Mouse (Mus musculus) thymus, adult 18-20 months (tissue): ENCODE measurements around the gene Wdr4.

Experiments
- DNase-seq, 2 experiments: peaks; one replicate each; pipeline ENCODE4 v3.0.0; 2022; ENCODE audit warnings: mixed read lengths in 2 of 2

Wdr4 gene

DNA sequence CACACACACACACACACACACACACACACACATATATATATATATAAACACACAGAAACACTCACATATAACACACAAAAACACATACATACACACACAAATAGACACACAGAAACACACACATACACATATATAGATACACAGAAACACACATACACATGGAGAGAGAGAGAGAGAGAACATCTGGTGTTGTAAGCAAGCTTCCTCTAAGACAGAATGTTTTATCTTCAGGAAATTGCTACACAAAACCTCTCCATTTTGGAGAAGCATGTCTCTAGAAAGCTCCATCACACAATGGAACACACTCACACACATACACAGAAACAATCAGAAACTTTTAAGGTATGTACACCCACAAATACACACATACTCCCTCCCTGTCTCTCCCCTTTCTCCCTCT is 28.4 kb downstream of the Wdr4 start:
- DNase-seq, result no peak

DNA sequence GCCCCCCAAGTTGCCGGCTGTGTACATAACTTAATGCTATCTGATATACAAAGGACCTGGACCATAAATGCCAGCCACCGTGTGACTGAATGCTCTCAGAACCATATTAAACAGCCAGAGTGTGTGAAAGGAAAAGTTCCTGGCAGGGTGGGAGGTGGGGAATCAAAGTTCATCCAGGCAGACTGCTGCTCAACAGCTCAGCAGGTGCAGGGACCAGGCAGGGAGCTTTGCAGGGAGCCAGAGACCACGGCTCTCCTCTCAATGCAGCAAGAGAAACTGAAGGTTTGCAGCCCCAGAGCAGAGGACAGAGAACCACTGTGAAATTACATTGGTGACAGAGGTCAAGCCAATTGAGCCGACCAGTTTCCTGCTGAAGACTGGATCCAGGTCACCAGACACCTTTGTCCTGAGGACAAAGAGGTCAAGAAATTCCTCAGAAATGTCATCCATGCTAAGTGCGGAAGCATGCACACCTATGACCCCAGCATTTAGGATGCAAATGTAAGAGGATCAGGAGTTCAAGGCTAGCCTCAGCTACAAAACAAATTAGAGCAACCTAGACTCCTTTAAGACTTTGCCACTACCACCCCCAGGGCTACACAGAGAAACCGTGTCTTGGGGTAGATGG is 32.2 kb downstream of the Wdr4 start:
- DNase-seq, result no peak

DNA sequence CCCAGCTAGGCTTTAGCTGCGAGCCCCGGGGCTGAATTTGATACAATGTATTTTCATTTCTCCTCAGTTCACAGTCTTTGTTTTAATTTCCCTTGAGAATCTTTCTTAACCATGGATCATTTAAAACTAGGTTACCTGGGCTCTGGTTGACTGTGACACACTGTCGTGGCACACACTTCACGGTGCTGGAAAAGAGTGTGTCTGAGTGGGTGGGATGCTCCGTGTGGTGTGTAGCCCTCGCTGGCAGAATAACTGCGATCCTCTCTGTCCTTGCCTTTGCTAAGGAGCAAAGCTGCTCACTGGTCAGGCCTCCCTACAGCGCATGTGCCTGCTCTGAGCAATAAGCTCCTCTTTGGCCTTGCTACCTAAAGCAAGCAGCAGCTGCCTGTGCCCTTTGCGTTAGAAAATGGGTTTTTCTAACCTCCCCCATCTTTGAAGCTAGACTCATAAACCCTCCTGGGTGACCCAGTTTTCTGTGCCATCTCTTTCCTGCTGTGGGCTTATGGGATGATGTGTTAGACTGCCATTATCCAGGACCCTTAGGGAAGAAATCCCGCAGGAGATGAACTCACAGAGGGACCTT is 33.1 kb downstream of the Wdr4 start:
- DNase-seq, result no peak

DNA sequence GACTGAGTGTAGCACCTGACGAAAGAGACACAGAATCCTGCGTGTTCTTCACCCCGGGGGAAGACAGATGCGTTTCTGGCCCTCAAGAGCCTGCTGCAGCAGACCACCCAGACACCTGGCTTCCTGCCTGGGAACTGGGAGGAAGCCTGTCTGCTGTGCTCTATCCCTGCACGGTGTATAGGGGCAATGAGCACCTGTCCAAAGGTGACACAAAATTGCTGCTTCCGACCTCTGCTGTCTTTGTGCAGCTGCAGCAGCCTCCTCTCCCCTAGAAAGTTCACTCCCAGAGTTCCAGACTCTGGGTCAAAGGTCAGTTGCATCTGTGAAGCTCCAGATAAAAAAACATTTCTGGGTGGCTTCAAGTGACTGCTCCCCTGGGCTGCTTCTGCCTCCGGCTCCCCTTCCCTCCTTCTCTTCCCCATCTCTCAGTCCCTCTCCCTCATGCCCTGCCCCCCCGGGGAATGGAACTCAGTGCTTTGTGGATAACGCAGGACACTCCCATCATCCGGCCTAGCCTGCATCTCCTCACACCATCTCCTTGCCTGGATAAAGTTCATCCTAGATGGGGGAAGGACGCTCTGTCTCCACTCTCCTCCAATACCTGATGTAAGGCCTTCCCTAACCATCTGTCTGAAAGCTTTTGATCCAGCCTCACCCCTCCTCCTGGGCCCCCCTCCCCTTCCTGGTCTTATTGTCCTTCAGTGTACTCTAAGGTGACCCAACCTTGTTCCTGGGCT is 40.5 kb downstream of the Wdr4 start:
- no peak for DNase-seq

DNA sequence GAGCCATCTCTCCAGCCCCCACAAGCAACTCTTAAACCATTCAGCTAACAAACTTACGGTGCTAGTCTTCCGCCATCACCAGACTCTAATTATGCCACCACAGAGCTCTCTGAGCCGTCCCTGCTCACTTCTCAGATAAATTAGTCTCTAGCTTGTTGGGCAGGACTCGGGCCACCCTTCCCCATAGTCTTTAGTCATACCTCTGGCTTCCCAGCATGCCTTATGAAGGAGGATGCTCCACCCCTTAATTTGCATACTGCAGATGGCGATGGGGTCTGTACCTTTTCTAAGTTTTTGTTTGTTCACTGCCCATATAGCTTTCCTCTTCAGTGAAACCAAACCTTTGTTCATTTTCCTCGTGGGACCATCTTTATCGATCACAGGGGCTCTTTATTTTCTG is 41.2 kb downstream of the Wdr4 start:
- no peak for DNase-seq

DNA sequence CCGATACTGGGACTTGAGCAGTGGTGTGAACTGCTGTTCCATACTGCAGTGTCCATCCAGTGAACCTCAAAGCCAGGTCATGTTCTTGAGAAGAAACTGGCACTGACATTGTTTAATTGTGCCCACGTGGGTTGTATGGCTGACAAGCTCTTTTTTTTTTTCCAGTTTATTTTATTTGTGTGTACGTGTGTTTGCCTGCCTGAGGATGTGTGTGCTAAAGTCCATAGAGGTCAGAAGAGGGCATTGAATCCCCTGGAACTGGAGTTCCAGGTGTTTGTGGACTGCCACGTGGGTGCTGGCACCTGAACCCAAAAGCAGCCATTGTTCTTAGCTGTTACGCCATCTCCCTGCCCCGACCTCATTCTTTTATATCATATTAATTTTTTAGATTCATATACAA is 45.4 kb downstream of the Wdr4 start:
- no peak for DNase-seq

DNA sequence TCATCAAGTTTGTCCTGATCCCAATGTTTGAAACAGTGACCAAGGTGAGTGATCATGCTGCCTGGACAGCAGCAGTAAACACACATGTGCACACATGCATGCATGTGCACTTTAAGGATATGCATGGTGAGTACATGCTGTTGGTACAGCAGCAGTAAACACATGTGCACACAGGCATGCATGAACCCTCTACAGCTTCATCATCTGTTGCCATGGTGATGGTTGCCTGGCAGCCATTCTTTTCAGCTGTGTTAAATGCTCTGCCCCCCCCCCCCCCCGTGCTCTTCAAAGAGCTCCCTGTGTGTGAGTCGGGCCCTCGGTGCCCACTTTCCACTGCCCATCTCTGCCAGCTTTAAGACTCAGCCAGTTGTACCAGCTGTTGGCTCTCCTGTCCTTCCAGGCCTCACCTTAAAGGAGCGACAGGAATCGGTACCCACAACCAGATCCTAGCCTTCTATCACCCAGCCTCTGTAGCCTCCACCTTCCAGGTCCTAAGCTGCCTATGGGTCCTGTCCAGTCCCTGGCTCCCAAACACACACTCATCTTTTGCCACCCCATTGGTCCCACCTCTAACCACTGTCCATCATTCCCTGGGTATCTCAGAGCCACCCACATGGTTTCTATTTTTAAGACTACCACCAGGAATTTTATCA is 48.9 kb downstream of the Wdr4 start:
- no peak for DNase-seq

DNA sequence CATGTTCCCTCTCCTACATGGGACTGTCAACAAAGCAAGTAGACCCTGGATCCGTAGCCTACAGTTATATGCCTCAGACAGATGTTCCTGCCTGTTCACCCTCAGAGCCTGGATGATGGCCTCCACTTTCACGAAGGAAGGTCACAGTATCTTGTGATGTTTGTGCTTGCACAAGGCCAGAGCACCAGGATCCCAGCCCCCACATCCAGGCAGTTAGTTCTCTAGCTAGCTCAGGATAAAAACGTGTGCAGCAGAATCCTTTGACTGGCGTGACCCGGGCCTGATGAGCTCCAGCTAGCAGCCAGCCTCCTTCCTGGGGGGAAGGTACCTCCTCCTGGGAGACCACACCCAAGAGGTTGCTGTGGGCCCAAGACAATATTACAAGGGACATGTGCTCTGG is 51.3 kb downstream of the Wdr4 start:
- DNase-seq, result no peak

DNA sequence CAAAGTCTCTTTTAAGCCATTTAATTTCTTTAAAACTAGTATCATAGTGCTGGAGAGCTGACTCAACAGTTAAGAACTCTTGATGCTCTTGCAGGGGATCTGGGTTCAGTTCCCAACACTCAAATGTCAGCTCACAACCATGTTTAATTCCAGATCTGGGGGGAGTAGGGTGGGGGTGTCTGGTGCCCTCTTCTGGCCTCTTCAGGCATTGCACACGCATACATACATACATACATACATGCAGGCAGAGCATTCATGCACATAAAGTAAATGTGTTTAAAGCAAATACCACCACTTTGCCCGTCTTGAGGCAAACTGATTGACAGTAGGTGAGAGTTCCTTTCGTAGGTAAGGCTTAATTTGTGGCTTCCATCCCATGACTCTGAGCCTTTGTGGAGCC is 52.9 kb downstream of the Wdr4 start:
- DNase-seq, result no peak

DNA sequence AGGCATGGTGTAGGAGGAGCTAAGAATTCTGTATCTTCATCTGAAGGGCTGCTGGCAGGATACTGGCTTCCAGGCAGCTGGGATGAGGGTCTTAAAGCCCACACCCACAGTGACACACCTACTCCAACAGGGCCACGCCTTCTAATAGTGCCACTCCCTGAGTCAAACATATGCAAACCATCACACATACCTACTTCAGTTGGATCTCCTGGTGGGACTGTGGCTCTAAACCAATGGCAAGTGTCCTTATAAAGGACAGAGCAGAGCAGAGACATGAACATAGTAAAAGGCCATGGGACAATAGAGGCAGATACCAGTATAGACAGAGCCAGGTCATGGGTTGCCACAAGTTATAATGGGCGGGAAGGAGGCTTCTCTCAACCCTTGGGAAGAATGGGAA is 57.3 kb downstream of the Wdr4 start:
- DNase-seq, result no peak

DNA sequence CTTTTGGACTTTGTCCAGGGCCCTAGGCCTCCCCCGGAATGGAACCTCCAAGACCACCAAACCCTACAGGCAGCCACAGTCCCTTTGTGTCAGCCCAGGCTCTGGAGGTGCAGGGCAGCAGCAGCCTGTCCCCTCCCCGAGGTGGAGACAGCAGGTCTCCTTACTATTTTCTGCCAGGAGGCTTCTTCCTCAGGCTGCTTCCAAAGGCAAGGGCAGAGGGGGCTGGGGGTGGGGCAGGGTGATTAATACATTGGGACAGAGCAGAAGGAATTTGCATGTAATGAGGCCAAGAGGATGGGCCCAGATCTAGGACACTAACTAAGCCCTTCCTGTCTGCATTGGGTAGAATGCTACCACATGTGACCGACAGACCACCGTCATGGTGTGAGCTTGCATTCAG is 59.4 kb downstream of the Wdr4 start:
- no peak for DNase-seq

DNA sequence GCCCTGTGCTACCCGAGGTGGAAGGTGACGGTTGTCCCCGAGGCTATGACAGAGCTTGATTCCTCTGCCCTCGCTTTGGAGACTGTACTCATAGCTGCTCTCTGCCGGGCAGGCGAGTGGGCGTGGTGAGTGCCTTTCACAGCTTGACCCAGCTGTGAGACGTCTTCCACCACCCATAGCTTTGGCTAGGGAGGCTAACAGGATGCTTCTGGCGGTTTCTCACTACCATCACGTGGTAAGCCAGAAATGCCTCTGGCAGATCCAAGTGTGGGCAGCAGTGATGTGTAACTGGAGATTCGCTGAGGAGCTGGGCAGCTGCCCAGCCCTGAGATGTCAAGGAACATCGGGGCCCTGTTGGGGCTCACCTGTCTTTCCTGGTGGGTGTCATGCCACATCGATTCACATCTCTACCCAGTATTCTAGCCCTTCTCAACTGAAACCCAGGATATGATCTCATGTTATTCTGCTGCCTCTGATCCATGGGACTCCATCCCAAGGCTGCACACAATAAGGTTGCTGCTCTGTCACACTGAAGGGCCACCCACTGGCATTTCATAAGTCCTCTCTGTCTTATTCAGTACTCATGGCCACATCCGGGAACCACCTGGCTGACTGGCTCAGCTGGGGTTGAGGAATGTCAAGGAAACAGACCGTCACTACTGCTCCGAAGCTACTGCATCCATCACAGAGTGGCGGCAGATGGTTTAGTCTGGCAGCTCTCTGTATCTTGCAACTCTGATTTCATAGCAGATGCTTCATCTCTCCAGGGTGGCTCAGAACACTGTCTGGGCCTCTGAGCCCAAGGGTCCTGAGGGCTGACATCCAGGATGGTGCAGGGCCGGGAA is 62.8 kb downstream of the Wdr4 start:
- no peak for DNase-seq

DNA sequence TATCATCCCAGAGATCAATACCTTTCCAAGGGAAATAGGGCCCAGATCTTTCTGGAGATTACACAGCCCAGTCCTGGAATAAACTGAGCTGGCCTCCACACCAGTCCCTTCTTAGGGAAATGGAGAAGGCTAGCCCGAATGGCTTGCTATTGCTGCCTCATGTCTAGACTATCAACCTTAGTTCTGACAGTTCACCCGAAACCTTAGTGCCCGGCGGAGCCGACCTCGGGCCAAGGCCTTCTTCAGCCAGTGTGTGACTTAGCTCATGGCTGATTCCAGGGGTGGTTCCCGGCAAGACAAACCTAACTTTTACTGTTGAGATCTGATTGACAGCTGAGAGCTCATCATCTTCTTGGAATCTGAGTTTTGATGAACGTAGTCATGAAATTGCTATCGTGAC is 65.7 kb downstream of the Wdr4 start:
- no peak for DNase-seq

DNA sequence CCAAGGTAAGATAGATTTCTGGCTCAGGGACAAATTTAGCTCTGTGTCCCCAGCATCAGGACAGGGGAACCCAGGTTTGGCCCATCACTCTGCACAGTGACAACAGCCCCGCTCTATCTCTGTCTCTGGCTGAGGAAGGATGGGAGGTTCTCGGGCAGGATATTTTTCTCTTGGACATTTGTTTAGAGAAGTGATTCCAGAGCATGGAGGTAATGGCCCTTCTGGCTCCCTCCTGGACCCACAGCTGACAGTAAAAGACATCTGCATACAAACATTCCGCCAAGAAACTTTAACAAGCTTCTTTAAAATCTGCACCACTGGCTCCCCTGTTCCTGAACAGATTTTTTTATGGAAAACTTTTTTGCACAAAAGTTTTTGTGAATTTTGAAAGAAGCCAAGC is 66.3 kb downstream of the Wdr4 start:
- no peak for DNase-seq

DNA sequence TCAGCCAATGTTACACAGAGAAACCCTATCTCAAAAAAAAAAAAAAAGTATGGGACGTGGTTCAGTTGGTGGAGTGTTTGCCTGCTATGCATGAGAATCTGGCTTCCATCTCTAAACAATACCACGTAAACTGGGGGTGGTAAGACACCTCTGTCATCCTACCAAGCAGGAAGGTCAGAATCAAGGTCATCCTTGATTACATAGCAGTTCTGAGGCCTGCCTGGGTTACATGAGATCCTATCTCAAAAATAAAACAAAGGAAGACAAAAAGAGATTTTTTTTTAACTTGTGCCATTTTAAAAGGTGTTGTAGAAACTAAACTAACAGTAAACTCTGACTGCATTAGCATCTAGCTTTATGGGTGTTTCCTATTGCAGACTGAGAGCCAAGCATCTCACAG is 67.0 kb downstream of the Wdr4 start:
- no peak for DNase-seq

DNA sequence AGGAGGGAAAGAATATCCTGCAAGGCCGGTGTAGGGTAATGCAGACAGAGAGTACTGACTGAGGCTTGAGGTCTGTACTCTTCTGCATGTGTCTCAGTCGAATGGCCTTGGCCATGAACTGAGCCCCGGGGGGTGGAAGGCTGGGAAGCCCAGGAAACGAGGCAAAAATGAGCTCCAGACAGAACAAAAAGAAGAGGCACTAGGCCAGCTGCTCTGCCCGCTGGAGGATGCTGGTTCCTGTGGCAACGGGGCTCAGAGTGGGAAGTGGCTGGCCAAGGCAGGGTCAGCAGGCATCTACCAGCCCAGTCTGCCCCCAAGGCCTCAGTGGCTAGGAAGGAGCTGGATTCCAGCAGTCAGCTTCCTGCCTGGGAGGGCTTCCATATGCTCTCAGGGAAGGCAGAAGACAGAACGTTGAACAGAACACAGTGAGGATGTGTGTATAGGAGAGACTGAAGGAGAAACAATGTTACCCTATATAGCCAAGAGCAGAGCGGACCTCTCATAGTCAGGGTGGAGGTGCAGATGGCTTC is 68.5 kb downstream of the Wdr4 start:
- no peak for DNase-seq

DNA sequence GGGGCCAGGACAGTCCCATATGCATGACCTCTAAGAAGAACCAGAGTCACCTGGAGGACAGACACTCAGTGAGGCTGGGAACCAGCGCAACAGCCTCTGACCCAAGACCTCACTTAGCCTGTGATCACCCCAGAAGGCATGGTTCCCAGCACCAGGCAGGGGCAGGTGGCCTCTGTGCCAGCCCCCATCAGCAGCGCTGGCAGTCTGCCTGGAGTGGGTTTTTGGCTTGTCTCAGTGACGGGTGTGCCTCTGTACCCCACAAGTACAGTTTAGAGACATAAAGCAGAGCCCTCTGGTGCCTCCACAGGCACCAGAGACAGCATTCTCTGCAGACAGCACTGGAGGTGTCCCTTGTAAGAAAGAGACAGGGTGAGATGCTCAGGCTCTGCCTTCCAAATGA is 69.6 kb downstream of the Wdr4 start:
- DNase-seq, result no peak

DNA sequence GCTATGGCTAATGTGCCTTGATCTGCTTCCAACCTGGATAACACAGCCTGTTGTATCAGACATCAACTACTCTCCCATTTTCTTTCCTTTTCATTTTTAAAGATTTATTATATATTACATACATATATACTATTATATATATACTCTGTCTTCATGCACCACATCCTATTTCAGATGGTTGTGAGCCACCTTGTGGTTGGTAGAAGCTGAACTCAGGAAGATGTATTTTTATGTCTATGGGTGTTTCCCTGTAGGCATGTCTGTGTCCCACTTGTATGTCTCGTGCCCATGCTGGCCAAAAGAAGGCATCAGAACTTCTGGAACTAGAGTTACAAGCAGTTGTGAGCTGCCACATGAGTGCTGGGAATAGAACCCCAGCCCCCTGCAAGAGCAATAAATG is 71.3 kb downstream of the Wdr4 start:
- DNase-seq, result no peak

DNA sequence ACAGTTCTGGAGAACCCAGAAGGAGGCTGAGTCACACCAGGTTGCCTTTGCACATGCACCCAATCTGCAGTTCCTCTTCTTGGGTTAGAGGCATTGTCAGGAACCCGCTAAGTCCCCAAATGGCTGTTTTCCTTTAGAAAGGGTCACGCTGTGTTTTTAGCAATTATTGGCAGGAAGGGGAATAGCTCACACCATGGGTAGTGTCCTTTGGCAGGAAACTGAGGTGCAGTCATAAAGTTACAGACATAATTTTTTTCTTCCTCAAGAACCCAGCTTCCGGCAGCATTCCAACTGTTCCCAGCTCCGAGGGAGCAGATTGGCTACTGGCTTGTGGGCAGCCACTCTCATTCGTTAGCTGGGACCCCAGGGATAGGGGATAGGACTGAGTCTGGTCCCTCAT is 72.0 kb downstream of the Wdr4 start:
- no peak for DNase-seq

DNA sequence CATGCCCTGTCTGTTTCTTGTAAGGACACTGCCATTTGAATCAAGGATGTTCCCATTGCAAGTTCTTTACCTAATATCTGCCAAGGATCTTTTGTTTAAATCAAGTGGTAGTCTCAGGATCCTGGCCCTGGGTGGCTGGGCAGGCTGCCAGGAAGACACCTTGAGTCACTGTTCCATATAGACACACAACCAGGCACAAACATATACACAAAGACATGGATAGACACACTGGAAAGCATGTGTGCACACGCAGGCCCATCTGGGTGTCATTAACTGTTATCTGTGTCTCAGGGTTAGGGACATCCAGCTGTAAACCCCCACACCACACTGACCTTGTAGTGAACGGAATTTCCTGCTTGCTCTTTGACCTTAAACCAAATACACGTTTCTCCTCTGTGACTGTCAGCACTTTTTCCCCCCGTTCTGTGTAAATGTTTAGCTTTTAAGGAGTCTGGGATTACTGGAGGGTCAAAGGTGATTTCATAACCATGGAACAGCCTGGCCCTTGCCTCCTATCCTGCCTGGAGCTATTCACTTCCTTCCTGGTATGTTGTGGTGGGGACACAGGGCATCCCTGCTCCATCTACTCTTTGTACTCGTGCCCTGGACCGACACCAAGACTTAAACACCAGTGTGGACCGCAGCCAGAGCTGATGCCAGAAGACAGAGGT is 74.6 kb downstream of the Wdr4 start:
- no peak for DNase-seq
